Mouse (Mus musculus) liver, embryonic 12.5 days (tissue): ENCODE measurements around the gene Nipa1. TPM values are rescaled to one million over a fixed set of nuclear protein-coding genes. Genes with fewer than 3 reads are reported as not detected.
A peak's percentile ranks its signal among the peaks of the same experiment; 100 is the strongest.

Source experiments
- ATAC-seq: fragments of 200-750 bp; cut with Nextera tagmentation; 2 replicates; pipeline ENCODE4 v1.8.0; 2017; ENCODE audit warnings: moderate number of reproducible peaks, mild to moderate bottlenecking, moderate library complexity
- H3K27ac ChIP-seq: fragments of 300-500 bp; sonication (generic); 2 replicates; pipeline ENCODE4 v1.5.1; 2016; ENCODE audit warnings: mild to moderate bottlenecking
- H3K27me3 ChIP-seq: fragments of 300-500 bp; sonication (generic); replicated peaks from 2 replicates; pipeline ENCODE4 v1.6.1; 2016; ENCODE audit warnings: mild to moderate bottlenecking, moderate library complexity
- H3K36me3 ChIP-seq: fragments of 300-500 bp; sonication (generic); 2 replicates; pipeline ENCODE4 v1.6.1; 2016; ENCODE audit warnings: mild to moderate bottlenecking, moderate library complexity
- H3K4me1 ChIP-seq: fragments of 300-500 bp; sonication (generic); 2 replicates; pipeline ENCODE4 v1.6.1; 2016
- H3K4me2 ChIP-seq: fragments of 300-500 bp; sonication (generic); 2 replicates; pipeline ENCODE4 v1.6.1; 2016; ENCODE audit warnings: mild to moderate bottlenecking, moderate library complexity
- H3K4me3 ChIP-seq: fragments of 300-500 bp; sonication (generic); 2 replicates; pipeline ENCODE4 v1.5.1; 2016; ENCODE audit warnings: mild to moderate bottlenecking, moderate library complexity
- H3K9ac ChIP-seq: fragments of 300-500 bp; sonication (generic); 2 replicates; pipeline ENCODE4 v1.6.1; 2016; ENCODE audit warnings: mild to moderate bottlenecking, moderate library complexity
- H3K9me3 ChIP-seq: fragments of 300-500 bp; sonication (generic); replicated peaks from 2 replicates; pipeline ENCODE4 v1.6.1; 2016; ENCODE audit warnings: mild to moderate bottlenecking, moderate library complexity
- WGBS: fragments of 180-500 bp; shearing (Covaris S2); methylation state at CpG from one replicate; pipeline ENCODE4 v1.1.7; 2016; ENCODE audit not compliant: insufficient replicate concordance; 5-methylcytosine and 5-hydroxymethylcytosine counted together
- polyA plus RNA-seq: library from polyadenylated mRNA; unstranded; fragments of >200 nt; fragmentation: Nextera tagmentation; extraction: Ambion mirVana; gene quantifications from 2 replicates; pipeline ENCODE4 v1.2.1, GENCODE M21; 2016

The Nipa1 gene
- polyA plus RNA-seq, 1 experiment from 2014 or later, result 20.6 TPM

- Histone ChIP-seq H3K4me1 (peaks cover 29% of the 10 kb centered on the region), H3K27ac (no peak overlapping the region; the same call in 1 of the 2 replicates), H3K27me3 (no peaks in the 10 kb centered on the region), H3K36me3 (peaks cover 28% of the 10 kb centered on the region), H3K4me2 (no peak overlapping the region), H3K4me3 (no peak overlapping the region), H3K9ac (no peak overlapping the region), H3K9me3 (no peaks in the 10 kb centered on the region)
- no peak for ATAC-seq
- 71% methylated on average over 4 of the region's 4 CpGs for WGBS
Observed at GRCm38 (mm10) chr7:55995013-55995412, 24.7 kb downstream of the Nipa1 start.

DNA sequence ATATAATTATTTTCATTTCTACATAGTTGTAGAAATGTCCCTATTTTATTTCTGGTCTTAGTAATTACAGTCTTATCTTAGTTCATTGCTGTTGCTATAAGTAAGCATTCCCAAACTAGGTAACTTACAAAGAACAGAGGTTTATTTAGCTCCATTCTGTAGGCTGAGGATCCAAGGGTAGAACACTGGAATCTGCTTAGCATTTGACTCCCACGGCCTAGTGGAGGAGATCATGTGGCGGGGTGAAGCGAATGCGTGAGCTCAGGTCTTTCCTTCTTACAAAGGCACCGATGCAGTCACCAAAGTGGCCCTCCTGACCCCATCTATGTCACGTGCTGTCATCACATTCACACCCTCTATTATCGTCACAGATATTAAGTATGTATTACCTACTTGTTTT, 27.9 kb downstream of the Nipa1 start:
- H3K36me3 ChIP-seq, result peaks cover 45% of the 10 kb centered on the region
- no peak overlapping the region for H3K4me3 ChIP-seq
- no peaks in the 10 kb centered on the region for H3K9me3 ChIP-seq
- H3K27me3 ChIP-seq, result no peaks in the 10 kb centered on the region
- no peak overlapping the region for H3K9ac ChIP-seq
- no peak overlapping the region for H3K27ac ChIP-seq
- no peak overlapping the region for H3K4me2 ChIP-seq
- ATAC-seq, result no peak
- H3K4me1 ChIP-seq, result peaks cover 11% of the 10 kb centered on the region
- WGBS, result 92% methylated on average over 7 of the region's 7 CpGs

DNA sequence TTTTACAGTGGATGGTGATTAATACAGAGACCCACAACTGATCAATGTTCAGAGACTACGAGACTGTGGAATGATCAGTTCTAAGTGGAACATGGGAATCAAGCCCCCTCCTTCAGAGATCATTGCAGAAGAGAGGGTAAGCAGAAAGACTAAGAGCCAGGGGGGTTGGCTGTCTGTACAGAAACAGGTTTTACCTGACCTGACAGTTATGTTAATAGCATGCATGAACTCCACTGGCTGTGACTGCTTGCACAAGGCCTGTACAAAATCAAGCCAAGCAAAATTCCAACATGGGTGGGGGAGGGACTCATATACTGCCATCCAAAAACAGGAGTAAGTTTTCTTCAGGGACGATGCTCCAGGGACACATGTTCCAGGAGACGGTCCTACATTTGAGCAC, 28.6 kb downstream of the Nipa1 start:
- ATAC-seq, result no peak
- no peaks in the 10 kb centered on the region for H3K27me3 ChIP-seq
- peaks cover 18% of the 10 kb centered on the region for H3K4me1 ChIP-seq
- H3K9ac ChIP-seq, result no peak overlapping the region
- H3K36me3 ChIP-seq, result peaks cover 45% of the 10 kb centered on the region
- no peak overlapping the region for H3K27ac ChIP-seq
- H3K4me2 ChIP-seq, result no peak overlapping the region
- no peaks in the 10 kb centered on the region for H3K9me3 ChIP-seq
- 85% methylated on average over 3 of the region's 3 CpGs for WGBS
- H3K4me3 ChIP-seq, result no peak overlapping the region

GRCm38 (mm10) chr7:55986526-55987214, 33.1 kb downstream of the Nipa1 start:
- Histone ChIP-seq H3K27ac (peak overlapping the region; percentile 45; the same call in 1 of the 2 replicates), H3K27me3 (no peaks in the 10 kb centered on the region), H3K9ac (no peak overlapping the region), H3K4me2 (peak overlapping the region; percentile 40), H3K4me1 (peaks cover 25% of the 10 kb centered on the region), H3K36me3 (peaks cover 54% of the 10 kb centered on the region), H3K4me3 (no peak overlapping the region), H3K9me3 (no peaks in the 10 kb centered on the region)
- WGBS, result 32% methylated on average over 13 of the region's 13 CpGs
- peak; percentile 66; the same call in 1 of the 2 replicates for ATAC-seq

DNA sequence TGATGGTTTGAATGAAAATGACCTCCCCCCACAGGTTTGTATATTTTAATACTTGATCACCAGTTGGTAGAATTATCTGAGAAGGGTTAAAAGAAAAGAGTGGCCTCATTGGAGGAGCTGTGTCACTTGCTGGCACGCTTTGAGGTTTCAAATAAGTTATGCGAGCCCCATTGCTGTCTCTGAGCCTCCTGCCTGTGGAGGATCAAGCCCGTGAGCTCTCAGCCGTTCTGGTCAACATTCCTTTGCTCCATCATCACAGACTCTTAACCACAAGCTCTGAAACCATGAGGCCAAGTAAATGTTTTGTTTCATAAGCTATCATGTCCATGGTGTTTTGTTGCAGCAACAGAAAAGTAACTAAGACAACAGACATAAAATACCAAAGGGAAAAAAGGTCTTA, 35.0 kb downstream of the Nipa1 start:
- H3K4me1 ChIP-seq, result peaks cover 35% of the 10 kb centered on the region
- H3K4me3 ChIP-seq, result no peak overlapping the region
- H3K27me3 ChIP-seq, result no peaks in the 10 kb centered on the region
- peaks cover 53% of the 10 kb centered on the region for H3K36me3 ChIP-seq
- no peak overlapping the region for H3K9ac ChIP-seq
- 83% methylated on average over 4 of the region's 4 CpGs for WGBS
- H3K27ac ChIP-seq, result no peak overlapping the region
- no peaks in the 10 kb centered on the region for H3K9me3 ChIP-seq
- H3K4me2 ChIP-seq, result no peak overlapping the region
- no peak for ATAC-seq

DNA sequence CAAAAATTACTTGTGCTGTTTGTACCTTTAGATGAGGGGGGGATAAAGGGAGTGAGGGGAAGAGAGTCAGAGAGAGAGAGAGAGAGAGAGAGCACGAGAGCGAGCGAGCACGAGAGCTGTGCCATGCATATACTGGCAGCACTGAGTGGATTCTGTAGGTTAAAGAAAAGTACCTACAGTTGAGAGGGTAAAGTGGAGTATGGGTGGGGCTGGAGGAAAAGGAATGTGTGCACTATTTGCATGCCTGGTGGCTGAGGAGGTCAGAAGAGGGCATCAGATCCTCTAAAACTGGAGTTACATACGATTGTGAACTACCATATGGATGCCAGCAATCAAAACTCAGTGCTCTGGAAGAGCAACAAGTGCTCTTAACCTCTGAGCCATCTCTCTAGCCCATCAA, 36.6 kb downstream of the Nipa1 start:
- Histone ChIP-seq H3K36me3 (peaks cover 58% of the 10 kb centered on the region), H3K4me3 (no peak overlapping the region), H3K9me3 (no peaks in the 10 kb centered on the region), H3K27ac (peak overlapping the region; percentile 79; the same call in 1 of the 2 replicates), H3K9ac (no peak overlapping the region), H3K27me3 (no peaks in the 10 kb centered on the region), H3K4me1 (peaks cover 35% of the 10 kb centered on the region), H3K4me2 (no peak overlapping the region)
- no peak for ATAC-seq
- 95% methylated on average over 5 of the region's 5 CpGs for WGBS

- Histone ChIP-seq H3K36me3 (peaks cover 52% of the 10 kb centered on the region), H3K9ac (no peak overlapping the region), H3K4me3 (no peak overlapping the region), H3K4me2 (peak overlapping the region; percentile 24), H3K27me3 (no peaks in the 10 kb centered on the region), H3K9me3 (no peaks in the 10 kb centered on the region), H3K4me1 (peaks cover 35% of the 10 kb centered on the region), H3K27ac (peak overlapping the region; percentile 79)
- 62% methylated on average over 10 of the region's 10 CpGs for WGBS
- peak; percentile 79 for ATAC-seq
Observed at GRCm38 (mm10) chr7:55982010-55982700, 37.6 kb downstream of the Nipa1 start.

DNA sequence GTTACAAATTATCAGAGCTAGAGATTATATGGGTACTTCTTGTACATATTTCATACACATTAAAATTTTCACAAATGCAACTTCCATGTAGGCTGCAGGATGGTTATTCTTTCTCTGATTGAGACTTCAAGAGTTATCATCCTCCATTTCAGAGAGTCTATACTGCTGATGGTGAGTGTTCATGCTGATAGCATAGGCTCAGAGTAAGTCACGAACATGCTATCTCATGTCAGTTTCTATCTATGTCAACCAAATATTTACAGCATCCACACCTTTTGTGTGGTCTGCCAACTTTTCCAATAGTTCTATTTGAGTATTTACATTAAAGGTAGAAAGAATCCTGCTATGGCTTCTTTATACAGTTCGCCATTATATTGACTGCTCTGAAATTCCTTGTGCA, 38.2 kb downstream of the Nipa1 start:
- Histone ChIP-seq H3K36me3 (peaks cover 54% of the 10 kb centered on the region), H3K9me3 (no peaks in the 10 kb centered on the region), H3K27me3 (no peaks in the 10 kb centered on the region), H3K4me2 (peak overlapping the region; percentile 24), H3K4me3 (no peak overlapping the region), H3K27ac (peak overlapping the region; percentile 79), H3K9ac (no peak overlapping the region), H3K4me1 (peaks cover 31% of the 10 kb centered on the region)
- peak; percentile 73; the same call in 1 of the 2 replicates for ATAC-seq
- WGBS, result 52% methylated on average over 2 of the region's 2 CpGs

DNA sequence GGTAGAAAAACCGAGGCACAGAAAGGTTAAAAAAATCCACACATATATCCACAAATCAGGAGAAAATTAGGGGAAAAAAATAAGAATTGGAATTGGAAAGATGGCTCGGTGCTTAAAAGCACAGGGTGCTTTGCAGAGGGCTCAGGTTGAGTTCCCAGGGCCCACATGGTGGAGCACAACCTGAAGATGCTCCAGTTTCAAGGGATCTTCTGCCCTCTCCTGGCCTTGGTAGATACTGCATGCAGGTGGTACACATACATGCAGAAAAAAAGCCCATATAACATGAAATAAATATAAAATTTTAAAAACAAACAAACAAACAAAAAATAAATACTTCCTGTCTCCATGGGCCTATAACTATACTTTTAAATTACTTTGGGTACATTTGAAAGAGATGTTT, 45.3 kb downstream of the Nipa1 start:
- H3K9ac ChIP-seq, result no peak overlapping the region
- WGBS, result 99% methylated on average over 2 of the region's 2 CpGs
- no peak overlapping the region for H3K27ac ChIP-seq
- H3K9me3 ChIP-seq, result 0 out of 2 replicates have a peak, but pooled peaks cover 3% of the 10 kb centered on the region
- H3K4me3 ChIP-seq, result no peak overlapping the region
- peaks cover 3% of the 10 kb centered on the region; the same call in 1 of the 2 replicates for H3K4me1 ChIP-seq
- peaks cover 34% of the 10 kb centered on the region for H3K36me3 ChIP-seq
- H3K4me2 ChIP-seq, result no peak overlapping the region
- ATAC-seq, result no peak
- H3K27me3 ChIP-seq, result no peaks in the 10 kb centered on the region

DNA sequence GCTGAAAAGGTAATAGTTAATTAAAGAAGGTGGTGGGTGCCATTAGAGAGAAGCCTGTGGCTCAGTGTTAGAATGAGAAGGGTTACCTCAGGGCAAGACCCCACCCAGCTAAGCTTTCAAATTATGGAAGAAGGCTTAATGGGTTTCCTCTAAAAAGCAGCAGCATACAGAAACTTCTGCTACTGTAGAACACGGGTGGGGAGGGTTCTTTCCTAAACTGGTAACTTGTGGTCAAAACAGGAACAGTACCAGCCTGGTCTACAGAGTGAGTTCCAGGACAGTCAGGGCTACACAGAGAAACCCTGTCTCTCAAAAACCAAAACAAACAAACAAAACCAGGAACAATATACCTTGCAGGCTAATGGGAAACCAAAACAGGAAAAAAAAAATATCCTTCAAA, 50.3 kb downstream of the Nipa1 start:
- Histone ChIP-seq H3K4me3 (no peak overlapping the region), H3K4me1 (peaks cover 39% of the 10 kb centered on the region), H3K4me2 (peak overlapping the region; percentile 65), H3K9me3 (0 out of 2 replicates have a peak, but pooled peaks cover 2% of the 10 kb centered on the region), H3K27me3 (no peaks in the 10 kb centered on the region), H3K9ac (no peak overlapping the region), H3K36me3 (peaks cover 5% of the 10 kb centered on the region), H3K27ac (peak overlapping the region; percentile 23; the same call in 1 of the 2 replicates)
- WGBS, result 35% methylated on average over 1 of the region's 1 CpGs
- ATAC-seq, result no peak

DNA sequence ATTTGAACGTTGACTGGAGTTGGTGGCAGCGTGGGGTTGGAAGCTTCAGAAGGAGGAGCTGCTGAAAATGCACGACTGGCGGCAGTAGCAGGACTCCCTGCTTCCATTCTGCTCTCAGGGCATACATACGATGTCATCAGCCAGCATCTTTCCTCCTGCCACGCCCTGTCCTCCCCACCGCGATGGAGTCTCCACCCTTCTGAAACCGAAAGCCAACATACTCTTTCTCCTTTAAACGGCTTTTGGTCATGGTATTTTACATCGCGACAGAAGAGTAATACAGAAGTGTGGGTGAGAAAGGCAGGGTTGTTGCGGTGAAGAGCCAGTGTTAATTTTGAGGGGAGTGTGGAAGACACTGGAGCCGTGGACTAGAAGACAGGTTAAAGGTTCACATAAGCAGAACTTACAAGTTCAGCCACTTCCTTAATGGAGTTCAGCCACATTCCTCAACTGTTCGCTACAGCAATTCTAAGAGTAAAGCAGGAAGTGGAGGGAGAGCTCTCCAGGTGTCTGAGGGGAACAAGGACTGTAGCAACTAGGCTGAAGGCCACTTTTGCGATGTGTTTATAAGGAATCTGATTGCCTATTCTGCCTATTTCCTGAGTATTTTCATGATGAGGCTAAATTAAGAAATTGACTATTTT, 51.4 kb downstream of the Nipa1 start:
- peak; percentile 87 for ATAC-seq
- Histone ChIP-seq H3K4me3 (peak overlapping the region; percentile 53), H3K4me2 (peak overlapping the region; percentile 65), H3K9ac (peak overlapping the region; percentile 58), H3K27ac (peak overlapping the region; percentile 46; the same call in 1 of the 2 replicates), H3K4me1 (peaks cover 42% of the 10 kb centered on the region), H3K36me3 (no peaks in the 10 kb centered on the region), H3K27me3 (no peaks in the 10 kb centered on the region), H3K9me3 (no peaks in the 10 kb centered on the region)
- 11% methylated on average over 16 of the region's 16 CpGs for WGBS
